Mouse (Mus musculus) ovary, postnatal 36 days (tissue): ENCODE results near the gene Kmt2b.
A peak's percentile ranks its signal among the peaks of the same experiment; 100 is the strongest.

ENCODE experiments used
- DNase-seq: peaks from one replicate; pipeline ENCODE4 v3.0.0; 2022; ENCODE audit warnings: low spot score, mixed read lengths

Kmt2b gene

GRCm38 (mm10) chr7:30534633-30535577, 53.6 kb downstream of the Kmt2b start, which contains the start of gene Arhgap33:
Arhgap33 (minus strand) TSS chr7:30535060.
- DNase-seq, result peak; percentile 95

GRCm38 (mm10) chr7:30533941-30534632, 54.4 kb downstream of the Kmt2b start:
- DNase-seq, result no peak

GRCm38 (mm10) chr7:30532931-30533330, 55.6 kb downstream of the Kmt2b start:
- DNase-seq, result no peak

- no peak for DNase-seq
Measured at GRCm38 (mm10) chr7:30531291-30531815, 57.2 kb downstream of the Kmt2b start.

GRCm38 (mm10) chr7:30526981-30527380, 61.5 kb downstream of the Kmt2b start:
- no peak for DNase-seq

DNA sequence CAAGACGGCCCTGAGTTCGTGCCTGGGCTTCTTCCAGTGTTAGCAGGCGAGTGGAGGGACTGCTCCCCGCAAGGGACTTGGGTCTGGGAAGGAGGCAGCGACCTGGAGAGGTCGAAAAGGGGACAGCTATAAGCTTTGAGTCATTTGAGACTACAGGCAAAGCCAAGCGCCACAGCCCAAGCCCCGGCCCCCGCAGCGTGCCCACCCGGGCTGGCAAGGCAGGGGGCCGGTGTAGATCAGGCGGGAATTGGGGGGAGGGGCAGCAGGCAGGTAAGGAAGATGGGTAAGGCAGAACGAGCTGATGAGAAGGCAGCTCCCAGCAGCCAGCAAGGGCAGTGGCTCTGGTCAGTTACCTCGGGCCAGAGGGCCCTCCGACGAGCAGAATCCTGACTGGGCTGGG, 62.1 kb downstream of the Kmt2b start:
- DNase-seq, result no peak

DNA sequence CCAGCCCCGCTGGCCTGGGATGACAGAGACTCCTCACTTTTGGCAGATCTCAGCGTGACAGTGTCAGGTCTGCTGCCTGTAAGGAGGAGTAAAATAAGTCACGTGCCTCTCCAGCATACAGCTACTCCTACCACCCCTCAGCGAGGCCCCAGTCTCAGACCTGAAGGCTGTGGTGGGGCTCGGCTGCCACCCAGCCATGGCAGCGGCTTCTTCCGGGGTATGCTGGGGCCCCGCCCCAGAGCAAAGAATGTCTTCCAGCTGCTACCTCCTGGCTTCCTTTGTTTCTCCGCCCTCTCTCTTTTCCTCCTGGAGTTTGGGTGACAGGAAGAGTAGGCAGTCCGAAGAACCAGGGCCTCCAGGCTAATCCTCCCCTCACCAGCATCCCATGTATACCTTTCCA, 62.6 kb downstream of the Kmt2b start:
- no peak for DNase-seq

DNA sequence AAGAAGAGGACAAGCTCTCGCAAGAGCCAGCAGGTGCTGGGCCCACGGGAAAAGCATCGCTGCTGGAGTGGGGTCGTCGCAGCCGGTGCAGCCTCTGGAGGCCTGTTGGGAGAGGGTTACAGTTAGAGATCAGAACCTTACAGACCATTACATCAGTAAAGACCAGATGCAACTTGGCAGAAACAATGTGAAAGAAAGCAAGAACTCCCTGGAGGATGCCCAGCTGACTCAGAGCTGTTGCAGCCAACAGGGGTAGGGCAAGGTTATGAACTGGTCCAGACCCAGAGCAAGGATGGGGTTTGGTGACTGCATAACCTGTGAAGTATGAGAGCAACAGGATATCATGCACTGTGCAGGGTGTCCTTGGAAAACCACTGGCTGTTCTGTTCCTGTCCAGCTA, 64.0 kb downstream of the Kmt2b start:
- DNase-seq, result no peak

DNA sequence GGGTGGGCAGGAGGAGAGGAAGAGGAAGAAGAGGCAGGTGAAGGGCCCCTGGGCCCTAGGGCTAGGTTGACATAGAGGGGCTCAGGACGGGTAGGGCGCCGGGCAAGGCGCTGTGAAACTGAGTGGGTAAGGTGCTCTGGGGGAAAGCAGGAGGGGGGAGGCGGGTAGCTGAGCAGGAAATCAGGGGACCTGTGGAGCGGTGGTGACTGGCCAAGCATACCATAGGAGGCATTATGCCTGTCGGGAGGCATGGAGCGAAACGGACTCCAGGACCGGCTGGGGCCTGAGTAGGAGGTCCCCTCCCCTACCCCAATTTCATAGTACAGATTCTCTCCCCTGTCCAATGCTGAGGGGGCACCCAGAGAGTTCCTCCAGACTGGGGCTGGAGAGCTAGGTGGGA, 65.7 kb downstream of the Kmt2b start:
- DNase-seq, result no peak

GRCm38 (mm10) chr7:30520856-30521255, 67.7 kb downstream of the Kmt2b start:
- DNase-seq, result no peak

GRCm38 (mm10) chr7:30520396-30520795, 68.1 kb downstream of the Kmt2b start:
- DNase-seq, result no peak
